Mouse (Mus musculus): Measurements from ENCODE around the gene Sec14l2.

GRCm38 (mm10) chr11:4148120-4148519, 24.9 kb upstream of the Sec14l2 start:
- no peak for TF ChIP-seq CTCF (IDR thresholded peaks at IDR 0.05; ENCODE audit: low read depth)
- no peak for TF ChIP-seq EP300 (IDR thresholded peaks at IDR 0.05; ENCODE audit: low read depth)
